Comparison of ENCODE assay signal across 11 mouse cellular contexts in the genomic region with DNA sequence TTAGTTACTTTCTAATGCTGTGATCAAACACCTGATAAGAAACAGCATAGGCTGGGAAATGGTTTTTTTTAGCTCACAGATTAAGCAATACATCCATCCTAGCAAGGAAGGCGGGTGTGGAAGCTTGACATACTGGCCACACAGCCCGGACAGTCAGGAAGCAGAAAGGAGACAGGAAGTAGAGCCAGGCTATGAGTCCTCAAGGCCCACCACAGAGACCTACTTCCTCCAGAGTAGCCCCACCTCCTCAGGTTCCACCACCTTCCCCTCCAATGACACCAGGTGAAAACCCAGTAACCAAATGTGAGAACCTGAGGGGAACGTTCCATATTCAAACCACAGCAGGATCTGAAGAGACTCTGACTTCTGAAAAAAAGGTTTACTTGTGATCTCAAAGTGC. TPM values are rescaled to one million over a fixed set of nuclear protein-coding genes. Genes with fewer than 3 reads are reported as not detected.
DNase-seq lines count a peak whose midpoint lies in the region; ATAC-seq and TF ChIP-seq lines count a peak whose summit lies in the region.
"Had no signal": no experiment of that assay in that cellular context is flagged by ENCODE, and none has a peak within 500 bp of the region (broad histone marks: within the 10 kb centered on the region; RNA-seq: fewer than 3 reads in every experiment).

No protein-coding gene starts in this region.

- no peak for TF ChIP-seq EP300 in liver, postnatal 0 days (IDR thresholded peaks at IDR 0.05; ENCODE audit: low read depth)

- peak; percentile 41 for DNase-seq in forebrain, embryonic 11.5 days (ENCODE audit: low spot score)
- no peak for DNase-seq in forebrain, embryonic 10.5 days (ENCODE audit: extremely low spot score, low spot score)
- DNase-seq in liver, embryonic 11.5 days (ENCODE audit: low spot score) = no peak
- no peak for DNase-seq in liver, postnatal 0 days
- DNase-seq in induced T-regulatory cell, adult 2 months (ENCODE audit: low read depth) = peak; percentile 84
- peak; percentile 42 for DNase-seq in thymus, postnatal 0 days (ENCODE audit: low spot score)
- no peak for DNase-seq in left cerebral cortex, adult 11 months (ENCODE audit: low spot score)
- DNase-seq: gastrocnemius, postnatal 25 days had no signal

- H3K27me3 ChIP-seq in forebrain, embryonic 11.5 days (ENCODE audit: control insufficient read depth, insufficient read depth, low read length) = no peaks in the 10 kb centered on the region
- H3K27me3 ChIP-seq in forebrain, embryonic 10.5 days (ENCODE audit: poor library complexity, severe bottlenecking) = no peaks in the 10 kb centered on the region
- H3K27me3 ChIP-seq in liver, embryonic 11.5 days (replicated peaks; ENCODE audit: control insufficient read depth, insufficient read depth, low read length) = no peaks in the 10 kb centered on the region
- no peaks in the 10 kb centered on the region for H3K27me3 ChIP-seq in liver, postnatal 0 days (ENCODE audit: insufficient read depth, low read length)
- no peaks in the 10 kb centered on the region for H3K27me3 ChIP-seq in forebrain, embryonic 16.5 days (replicated peaks; ENCODE audit: control insufficient read depth, insufficient read depth, low read length)
- H3K27me3 ChIP-seq: forebrain, embryonic 13.5 days; liver, embryonic 15.5 days had no signal

- no peaks in the 10 kb centered on the region for H3K36me3 ChIP-seq in forebrain, embryonic 11.5 days (ENCODE audit: control insufficient read depth, insufficient read depth, low read length)
- no peaks in the 10 kb centered on the region for H3K36me3 ChIP-seq in forebrain, embryonic 10.5 days (replicated peaks)
- H3K36me3 ChIP-seq in liver, embryonic 11.5 days (ENCODE audit: control insufficient read depth, insufficient read depth, low read length) = no peaks in the 10 kb centered on the region
- no peaks in the 10 kb centered on the region for H3K36me3 ChIP-seq in liver, postnatal 0 days (replicated peaks; ENCODE audit: insufficient read depth, low read length)
- H3K36me3 ChIP-seq in forebrain, embryonic 16.5 days (ENCODE audit: control insufficient read depth, insufficient read depth) = no peaks in the 10 kb centered on the region
- H3K36me3 ChIP-seq: liver, embryonic 15.5 days had no signal

- no peaks in the 10 kb centered on the region for H3K4me1 ChIP-seq in forebrain, embryonic 11.5 days (replicated peaks; ENCODE audit: control insufficient read depth, insufficient read depth, low read length)
- peaks cover 14% of the 10 kb centered on the region for H3K4me1 ChIP-seq in forebrain, embryonic 10.5 days
- H3K4me1 ChIP-seq in liver, embryonic 11.5 days (replicated peaks; ENCODE audit: control insufficient read depth, insufficient read depth, low read length) = no peaks in the 10 kb centered on the region
- peaks cover 7% of the 10 kb centered on the region for H3K4me1 ChIP-seq in liver, postnatal 0 days (ENCODE audit: insufficient read depth)
- H3K4me1 ChIP-seq in forebrain, embryonic 16.5 days (replicated peaks; ENCODE audit: control insufficient read depth, insufficient read depth, low read length) = no peaks in the 10 kb centered on the region; the same call in 1 of the 2 replicates
- H3K4me1 ChIP-seq: liver, embryonic 15.5 days had no signal

- no peak overlapping the region for H3K4me3 ChIP-seq in forebrain, embryonic 11.5 days (ENCODE audit: low read depth, low read length)
- no peak overlapping the region for H3K4me3 ChIP-seq in forebrain, embryonic 10.5 days
- H3K4me3 ChIP-seq in liver, embryonic 11.5 days (ENCODE audit: low read depth, low read length) = no peak overlapping the region
- H3K4me3 ChIP-seq in liver, postnatal 0 days (ENCODE audit: low read depth, low read length) = no peak overlapping the region
- H3K4me3 ChIP-seq in forebrain, embryonic 16.5 days (replicated peaks; ENCODE audit: low read length) = no peak overlapping the region
- H3K4me3 ChIP-seq: forebrain, embryonic 13.5 days; liver, embryonic 15.5 days had no signal

- no peak overlapping the region for H3K4me2 ChIP-seq in forebrain, embryonic 11.5 days (ENCODE audit: low read depth, low read length, severe bottlenecking)
- peak overlapping the region; percentile 18; the same call in 1 of the 2 replicates for H3K4me2 ChIP-seq in liver, embryonic 11.5 days
- no peak overlapping the region for H3K4me2 ChIP-seq in liver, postnatal 0 days (ENCODE audit: low read depth, low read length)
- H3K4me2 ChIP-seq in forebrain, embryonic 16.5 days (ENCODE audit: low read length) = no peak overlapping the region
- H3K4me2 ChIP-seq: forebrain, embryonic 13.5 days; liver, embryonic 15.5 days had no signal

- H3K9ac ChIP-seq in forebrain, embryonic 11.5 days (ENCODE audit: low read length) = no peak overlapping the region
- H3K9ac ChIP-seq in liver, embryonic 11.5 days (ENCODE audit: low read depth, low read length) = no peak overlapping the region
- no peak overlapping the region for H3K9ac ChIP-seq in liver, postnatal 0 days (replicated peaks)
- no peak overlapping the region for H3K9ac ChIP-seq in forebrain, embryonic 16.5 days (replicated peaks; ENCODE audit: low read depth, low read length)
- H3K9ac ChIP-seq: liver, embryonic 15.5 days had no signal

- WGBS in forebrain, embryonic 11.5 days = 95% methylated on average over 3 of the region's 3 CpGs
- 83% methylated on average over 3 of the region's 3 CpGs for WGBS in forebrain, embryonic 10.5 days
- WGBS in liver, embryonic 11.5 days = 36% methylated on average over 3 of the region's 3 CpGs
- WGBS in liver, postnatal 0 days (ENCODE audit: insufficient replicate concordance) = 30% methylated on average over 3 of the region's 3 CpGs
- 84% methylated on average over 3 of the region's 3 CpGs for WGBS in forebrain, embryonic 16.5 days

- no peak for ATAC-seq in forebrain, embryonic 11.5 days (replicated peaks; ENCODE audit: low FRiP score)
- ATAC-seq in liver, embryonic 11.5 days (replicated peaks; ENCODE audit: low FRiP score) = no peak
- no peak for ATAC-seq in liver, postnatal 0 days
- no peak for ATAC-seq in forebrain, embryonic 16.5 days

- no peak for TF ChIP-seq CTCF in liver, postnatal 0 days (IDR thresholded peaks at IDR 0.05; ENCODE audit: low read depth)

- H3K9me3 ChIP-seq in forebrain, embryonic 11.5 days (ENCODE audit: control insufficient read depth, low read length) = no peaks in the 10 kb centered on the region
- 0 out of 2 replicates have a peak, but pooled peaks cover 2% of the 10 kb centered on the region for H3K9me3 ChIP-seq in forebrain, embryonic 10.5 days
- no peaks in the 10 kb centered on the region for H3K9me3 ChIP-seq in liver, embryonic 11.5 days (ENCODE audit: control insufficient read depth, low read length)
- no peaks in the 10 kb centered on the region for H3K9me3 ChIP-seq in liver, postnatal 0 days (ENCODE audit: low read length)
- no peaks in the 10 kb centered on the region for H3K9me3 ChIP-seq in forebrain, embryonic 16.5 days (ENCODE audit: control insufficient read depth, low read length)
- H3K9me3 ChIP-seq: forebrain, embryonic 13.5 days; liver, embryonic 15.5 days had no signal

- no peak overlapping the region for H3K27ac ChIP-seq in forebrain, embryonic 11.5 days (ENCODE audit: low read depth, low read length)
- H3K27ac ChIP-seq in forebrain, embryonic 10.5 days = no peak overlapping the region
- no peak overlapping the region for H3K27ac ChIP-seq in liver, embryonic 11.5 days (ENCODE audit: low read depth, low read length)
- no peak overlapping the region for H3K27ac ChIP-seq in liver, postnatal 0 days (ENCODE audit: low read depth)
- H3K27ac ChIP-seq in forebrain, embryonic 16.5 days (ENCODE audit: low read length) = no peak overlapping the region
- H3K27ac ChIP-seq: forebrain, embryonic 13.5 days; liver, embryonic 15.5 days had no signal

RNA-seq across cellular contexts. Expression of a gene that starts 53.6 kb away (rescaled TPM):
- polyA plus RNA-seq in forebrain, embryonic 11.5 days (2014; fragmentation: Nextera tagmentation; extraction: Ambion mirVana) = 1.3 and 1.8 TPM in 2 replicates
- 0.68 and 0.98 TPM in 2 replicates for polyA plus RNA-seq in forebrain, embryonic 10.5 days (2016; fragmentation: Nextera tagmentation; extraction: Ambion mirVana)
- 1.1 and 1.2 TPM in 2 replicates for polyA plus RNA-seq in liver, embryonic 11.5 days (2014; fragmentation: Nextera tagmentation; extraction: Ambion mirVana)
- 0.33 and 0.48 TPM in 2 replicates for polyA plus RNA-seq in liver, postnatal 0 days (2015; fragmentation: Nextera tagmentation; extraction: Ambion mirVana)
- 1.4 and 2.2 TPM in 2 replicates for polyA plus RNA-seq in thymus, postnatal 0 days (2015; fragmentation: Nextera tagmentation; extraction: Ambion mirVana)
- polyA plus RNA-seq in forebrain, embryonic 16.5 days (2015; fragmentation: Nextera tagmentation; extraction: Ambion mirVana) = 2.4 and 2.8 TPM in 2 replicates

Comparison
In these comparisons a context has a peak if more than half of its experiments do, and no peak if none do; other contexts are left out.
1. DNase-seq: peak in forebrain, embryonic 11.5 days (single experiment), induced T-regulatory cell, adult 2 months (single experiment) and thymus, postnatal 0 days (single experiment); none in forebrain, embryonic 10.5 days (single experiment), liver, embryonic 11.5 days (single experiment), liver, postnatal 0 days (single experiment) and left cerebral cortex, adult 11 months (single experiment).